ENCODE assay signal across 16 mouse cellular contexts in genomic region chr12:81977346-81977745, GRCm38 (mm10).
A peak's percentile ranks its signal among the peaks of the same experiment; 100 is the strongest.
DNase-seq lines count a peak whose midpoint lies in the region; ATAC-seq and TF ChIP-seq lines count a peak whose summit lies in the region.
"Had no signal": no experiment of that assay in that cellular context is flagged by ENCODE, and none has a peak within 500 bp of the region (broad histone marks: within the 10 kb centered on the region; RNA-seq: fewer than 3 reads in every experiment).

No protein-coding gene starts in this region.

- H3K9ac ChIP-seq in hindbrain, postnatal 0 days (replicated peaks; ENCODE audit: low read length) = no peak overlapping the region
- no peak overlapping the region for H3K9ac ChIP-seq in hindbrain, embryonic 12.5 days
- no peak overlapping the region for H3K9ac ChIP-seq in lung, embryonic 14.5 days
- H3K9ac ChIP-seq: embryonic facial prominence, embryonic 13.5 days; limb, embryonic 15.5 days had no signal

- H3K4me1 ChIP-seq in hindbrain, postnatal 0 days (ENCODE audit: insufficient read depth, low read length) = no peaks in the 10 kb centered on the region
- H3K4me1 ChIP-seq in hindbrain, embryonic 12.5 days = no peaks in the 10 kb centered on the region
- no peaks in the 10 kb centered on the region for H3K4me1 ChIP-seq in lung, embryonic 14.5 days (ENCODE audit: insufficient read depth)
- no peaks in the 10 kb centered on the region for H3K4me1 ChIP-seq in E14TG2a.4 (replicated peaks; ENCODE audit: low read depth, low read length)
- H3K4me1 ChIP-seq in bone marrow macrophage, adult 2 months (ENCODE audit: control insufficient read depth, insufficient read depth, low read length) = peaks cover 10% of the 10 kb centered on the region
- H3K4me1 ChIP-seq: embryonic facial prominence, embryonic 13.5 days; heart, embryonic 10.5 days; limb, embryonic 15.5 days had no signal

- no peak overlapping the region for H3K4me2 ChIP-seq in hindbrain, postnatal 0 days (ENCODE audit: low read depth, low read length)
- H3K4me2 ChIP-seq in hindbrain, embryonic 12.5 days (replicated peaks) = no peak overlapping the region
- H3K4me2 ChIP-seq in lung, embryonic 14.5 days = no peak overlapping the region
- H3K4me2 ChIP-seq: embryonic facial prominence, embryonic 13.5 days; limb, embryonic 15.5 days had no signal

- no peak for ATAC-seq in hindbrain, postnatal 0 days
- ATAC-seq in hindbrain, embryonic 12.5 days (ENCODE audit: low FRiP score) = no peak
- no peak for ATAC-seq in lung, embryonic 14.5 days (ENCODE audit: insufficient read depth)
- ATAC-seq: CD4-positive, CD25-positive, alpha-beta regulatory T cell, adult 4 months had no signal

- no peaks in the 10 kb centered on the region for H3K27me3 ChIP-seq in hindbrain, postnatal 0 days (ENCODE audit: insufficient read depth, low read length)
- no peaks in the 10 kb centered on the region for H3K27me3 ChIP-seq in hindbrain, embryonic 12.5 days
- no peaks in the 10 kb centered on the region for H3K27me3 ChIP-seq in lung, embryonic 14.5 days (ENCODE audit: insufficient read depth, low read length)
- H3K27me3 ChIP-seq in E14TG2a.4 (ENCODE audit: insufficient read depth, low read length) = no peaks in the 10 kb centered on the region
- H3K27me3 ChIP-seq: embryonic facial prominence, embryonic 13.5 days; limb, embryonic 15.5 days had no signal

- peak; percentile 47 for DNase-seq in hindbrain, postnatal 0 days (ENCODE audit: low spot score)
- DNase-seq in lung, embryonic 14.5 days = peak; percentile 22
- DNase-seq in lung, postnatal 14 days = no peak
- no peak for DNase-seq in ovary, adult 18-20 months (ENCODE audit: low spot score)
- no peak for DNase-seq in left cerebral cortex, postnatal 25 days (ENCODE audit: low spot score in 2 of 2)
- DNase-seq: adrenal gland, adult 8-10 months; cerebellum, postnatal 14 days; kidney, adult 11 months; right cerebral cortex, postnatal 4 days had no signal

- H3K36me3 ChIP-seq in hindbrain, postnatal 0 days (ENCODE audit: insufficient read depth, low read length) = peaks cover 45% of the 10 kb centered on the region
- H3K36me3 ChIP-seq in hindbrain, embryonic 12.5 days = peaks cover 75% of the 10 kb centered on the region
- H3K36me3 ChIP-seq in lung, embryonic 14.5 days (ENCODE audit: insufficient read depth) = peaks cover 83% of the 10 kb centered on the region
- peaks cover 36% of the 10 kb centered on the region for H3K36me3 ChIP-seq in E14TG2a.4 (ENCODE audit: insufficient read depth, low read length)

- no peak for TF ChIP-seq POLR2A in bone marrow macrophage, adult 2 months (IDR thresholded peaks at IDR 0.05; ENCODE audit: borderline replicate concordance, low read depth, low read length)

- intact Hi-C loops in left cerebral cortex, postnatal 25 days (cut with DNase I) = no loop called here

- WGBS in hindbrain, postnatal 0 days = 67% methylated on average over 4 of the region's 4 CpGs
- 76% methylated on average over 4 of the region's 4 CpGs for WGBS in hindbrain, embryonic 12.5 days
- WGBS in lung, embryonic 14.5 days = 73% methylated on average over 4 of the region's 4 CpGs

- no peaks in the 10 kb centered on the region for H3K9me3 ChIP-seq in hindbrain, postnatal 0 days (ENCODE audit: low read length)
- no peaks in the 10 kb centered on the region for H3K9me3 ChIP-seq in hindbrain, embryonic 12.5 days (replicated peaks)
- H3K9me3 ChIP-seq in lung, embryonic 14.5 days (ENCODE audit: low read depth, low read length) = no peaks in the 10 kb centered on the region
- H3K9me3 ChIP-seq in E14TG2a.4 (ENCODE audit: low read length) = no peaks in the 10 kb centered on the region
- H3K9me3 ChIP-seq: embryonic facial prominence, embryonic 13.5 days; heart, embryonic 10.5 days; limb, embryonic 15.5 days had no signal

- no peak overlapping the region for H3K4me3 ChIP-seq in hindbrain, postnatal 0 days (ENCODE audit: low read length)
- H3K4me3 ChIP-seq in hindbrain, embryonic 12.5 days = no peak overlapping the region
- H3K4me3 ChIP-seq in lung, embryonic 14.5 days (ENCODE audit: low read depth, low read length) = no peak overlapping the region
- no peak overlapping the region for H3K4me3 ChIP-seq in E14TG2a.4 (replicated peaks; ENCODE audit: low read length)
- H3K4me3 ChIP-seq in bone marrow macrophage, adult 2 months (ENCODE audit: insufficient read depth, low read length) = no peak overlapping the region
- H3K4me3 ChIP-seq: embryonic facial prominence, embryonic 13.5 days; heart, embryonic 10.5 days; limb, embryonic 15.5 days had no signal

- H3K27ac ChIP-seq in hindbrain, postnatal 0 days = no peak overlapping the region
- no peak overlapping the region for H3K27ac ChIP-seq in hindbrain, embryonic 12.5 days
- no peak overlapping the region for H3K27ac ChIP-seq in lung, embryonic 14.5 days (ENCODE audit: low read depth)
- H3K27ac ChIP-seq in bone marrow macrophage, adult 2 months (ENCODE audit: insufficient read depth, low read depth, low read length) = no peak overlapping the region
- H3K27ac ChIP-seq: embryonic facial prominence, embryonic 13.5 days; heart, embryonic 10.5 days; limb, embryonic 15.5 days had no signal

- peak; percentile 34; the same call in 1 of the 2 replicates for TF ChIP-seq CTCF in hindbrain, postnatal 0 days (IDR thresholded peaks at IDR 0.05; ENCODE audit: low read depth)
- peak; percentile 24; the same call in 1 of the 2 replicates for TF ChIP-seq CTCF in lung, embryonic 14.5 days (IDR thresholded peaks at IDR 0.05; ENCODE audit: low read depth)
- TF ChIP-seq CTCF in E14TG2a.4 (conservative IDR thresholded peaks at IDR 0.05; ENCODE audit: low read length) = peak; percentile 15
- TF ChIP-seq CTCF in bone marrow macrophage, adult 2 months (IDR thresholded peaks at IDR 0.05; ENCODE audit: low read depth, low read length) = peak; percentile 11; the same call in 1 of the 2 replicates

Comparison
In these comparisons a context has a peak if more than half of its experiments do, and no peak if none do; other contexts are left out.
1. DNase-seq: peak in hindbrain, postnatal 0 days (single experiment) and lung, embryonic 14.5 days (single experiment); none in lung, postnatal 14 days (single experiment), ovary, adult 18-20 months (single experiment) and left cerebral cortex, postnatal 25 days (0 of 2).
2. Peak in every context shown above with its lines, with median percentiles within 50 percentile points of each other: CTCF ChIP-seq.